Mouse (Mus musculus) lung, embryonic 16.5 days (tissue): ENCODE measurements at regions not wholly inside any gene's neighbourhood (a gene's known extent, or its start where the extent isn't known, plus 50 kb on each side); places are given as distances from the start of the nearest gene placed in this dataset.

Source experiments
- ATAC-seq: fragments of 200-750 bp; cut with Nextera tagmentation; 2 replicates; pipeline ENCODE4 v1.8.0; 2017; ENCODE audit warnings: low read depth, mild to moderate bottlenecking, moderate library complexity
- H3K27ac ChIP-seq: fragments of 300-500 bp; sonication (generic); 2 replicates; pipeline ENCODE4 v1.5.1; 2014; ENCODE audit warnings: mild to moderate bottlenecking, control low read depth, low read length
- H3K27me3 ChIP-seq: fragments of 300-500 bp; sonication (generic); 2 replicates; pipeline ENCODE4 v1.6.1; 2014; ENCODE audit warnings: low read depth, low read length, mixed read lengths; ENCODE audit not compliant: control insufficient read depth, insufficient read depth
- H3K36me3 ChIP-seq: fragments of 300-500 bp; sonication (generic); 2 replicates; pipeline ENCODE4 v1.6.1; 2014; ENCODE audit warnings: low read length; ENCODE audit not compliant: control insufficient read depth, insufficient read depth
- H3K4me1 ChIP-seq: fragments of 300-500 bp; sonication (generic); replicated peaks from 2 replicates; pipeline ENCODE4 v1.6.1; 2014; ENCODE audit warnings: low read length, mixed read lengths; ENCODE audit not compliant: control insufficient read depth, insufficient read depth
- H3K4me2 ChIP-seq: fragments of 300-500 bp; sonication (generic); 2 replicates; pipeline ENCODE4 v1.6.1; 2014; ENCODE audit warnings: low read depth, low read length, control low read depth
- H3K4me3 ChIP-seq: fragments of 300-500 bp; sonication (generic); 2 replicates; pipeline ENCODE4 v1.5.1; 2014; ENCODE audit warnings: mild to moderate bottlenecking, low read length, control low read depth
- H3K9ac ChIP-seq: fragments of 300-500 bp; sonication (generic); 2 replicates; pipeline ENCODE4 v1.6.1; 2014; ENCODE audit warnings: low read length, control low read depth
- H3K9me3 ChIP-seq: fragments of 300-500 bp; sonication (generic); 2 replicates; pipeline ENCODE4 v1.6.1; 2016; ENCODE audit warnings: low read length; ENCODE audit not compliant: control insufficient read depth
- WGBS: fragments of 180-500 bp; shearing (Covaris S2); extraction: QIAGEN DNeasy Blood & Tissue Kit; methylation state at CpG from one replicate; pipeline ENCODE4 v1.1.7; 2014; 5-methylcytosine and 5-hydroxymethylcytosine counted together

- ATAC-seq: no peak
- H3K4me2 ChIP-seq: no peak overlapping the region
- no peak overlapping the region for H3K9ac ChIP-seq
- H3K4me1 ChIP-seq: no peaks in the 10 kb centered on the region
- no peaks in the 10 kb centered on the region for H3K36me3 ChIP-seq
- 61% methylated on average over 9 of the region's 9 CpGs for WGBS
- H3K27ac ChIP-seq: no peak overlapping the region
- H3K4me3 ChIP-seq: no peak overlapping the region
- H3K27me3 ChIP-seq: no peaks in the 10 kb centered on the region
- no peaks in the 10 kb centered on the region for H3K9me3 ChIP-seq
Observed at GRCm38 (mm10) chr13:45239153-45239552, 150.4 kb upstream of the Mylip start.

- no peaks in the 10 kb centered on the region for H3K27me3 ChIP-seq
- no peak overlapping the region for H3K4me2 ChIP-seq
- no peak overlapping the region for H3K4me3 ChIP-seq
- no peaks in the 10 kb centered on the region for H3K36me3 ChIP-seq
- no peak overlapping the region for H3K27ac ChIP-seq
- no peak for ATAC-seq
- 83% methylated on average over 13 of the region's 13 CpGs for WGBS
- no peaks in the 10 kb centered on the region for H3K9me3 ChIP-seq
- H3K4me1 ChIP-seq: no peaks in the 10 kb centered on the region
- H3K9ac ChIP-seq: no peak overlapping the region
Observed at GRCm38 (mm10) chr13:45240009-45240653, 149.4 kb upstream of the Mylip start.

GRCm38 (mm10) chr13:45242261-45242660, 147.3 kb upstream of the Mylip start:
- Histone ChIP-seq H3K36me3 (no peaks in the 10 kb centered on the region), H3K27ac (no peak overlapping the region), H3K4me3 (no peak overlapping the region), H3K9ac (no peak overlapping the region), H3K9me3 (no peaks in the 10 kb centered on the region), H3K27me3 (no peaks in the 10 kb centered on the region), H3K4me2 (no peak overlapping the region), H3K4me1 (no peaks in the 10 kb centered on the region)
- ATAC-seq: no peak
- WGBS: 78% methylated on average over 3 of the region's 3 CpGs

GRCm38 (mm10) chr13:45242750-45243149, 146.8 kb upstream of the Mylip start:
- WGBS: 75% methylated on average over 12 of the region's 12 CpGs
- H3K4me2 ChIP-seq: no peak overlapping the region
- no peak overlapping the region for H3K9ac ChIP-seq
- no peaks in the 10 kb centered on the region for H3K9me3 ChIP-seq
- H3K4me3 ChIP-seq: no peak overlapping the region
- no peaks in the 10 kb centered on the region for H3K4me1 ChIP-seq
- no peaks in the 10 kb centered on the region for H3K27me3 ChIP-seq
- no peak overlapping the region for H3K27ac ChIP-seq
- no peaks in the 10 kb centered on the region for H3K36me3 ChIP-seq
- no peak for ATAC-seq

- Histone ChIP-seq H3K4me3 (no peak overlapping the region), H3K27ac (no peak overlapping the region), H3K4me1 (no peaks in the 10 kb centered on the region), H3K36me3 (no peaks in the 10 kb centered on the region), H3K9ac (no peak overlapping the region), H3K4me2 (no peak overlapping the region), H3K9me3 (no peaks in the 10 kb centered on the region), H3K27me3 (no peaks in the 10 kb centered on the region)
- whole genome bisulfite sequencing: 57% methylated on average over 5 of the region's 5 CpGs
- ATAC-seq: no peak
Observed at GRCm38 (mm10) chr13:45245651-45246050, 143.9 kb upstream of the Mylip start.

GRCm38 (mm10) chr13:45246341-45246740, 143.2 kb upstream of the Mylip start:
- Histone ChIP-seq H3K4me1 (no peaks in the 10 kb centered on the region), H3K4me3 (no peak overlapping the region), H3K27ac (no peak overlapping the region), H3K36me3 (no peaks in the 10 kb centered on the region), H3K9me3 (no peaks in the 10 kb centered on the region), H3K4me2 (no peak overlapping the region), H3K27me3 (no peaks in the 10 kb centered on the region), H3K9ac (no peak overlapping the region)
- no peak for ATAC-seq
- WGBS: 38% methylated on average over 2 of the region's 2 CpGs

GRCm38 (mm10) chr13:45250028-45250427, 139.5 kb upstream of the Mylip start:
- H3K36me3 ChIP-seq: no peaks in the 10 kb centered on the region
- ATAC-seq: no peak
- no peak overlapping the region for H3K27ac ChIP-seq
- no peaks in the 10 kb centered on the region for H3K27me3 ChIP-seq
- 41% methylated on average over 1 of the region's 1 CpGs for WGBS
- H3K4me3 ChIP-seq: no peak overlapping the region
- H3K9ac ChIP-seq: no peak overlapping the region
- H3K9me3 ChIP-seq: no peaks in the 10 kb centered on the region
- no peak overlapping the region for H3K4me2 ChIP-seq
- H3K4me1 ChIP-seq: no peaks in the 10 kb centered on the region

GRCm38 (mm10) chr13:45251068-45251467, 138.5 kb upstream of the Mylip start:
- no peaks in the 10 kb centered on the region for H3K9me3 ChIP-seq
- no peak overlapping the region for H3K4me3 ChIP-seq
- ATAC-seq: no peak
- H3K36me3 ChIP-seq: no peaks in the 10 kb centered on the region
- no peaks in the 10 kb centered on the region for H3K4me1 ChIP-seq
- H3K4me2 ChIP-seq: no peak overlapping the region
- 37% methylated on average over 3 of the region's 3 CpGs for WGBS
- no peak overlapping the region for H3K27ac ChIP-seq
- H3K27me3 ChIP-seq: no peaks in the 10 kb centered on the region
- H3K9ac ChIP-seq: no peak overlapping the region

- 28% methylated on average over 3 of the region's 3 CpGs for WGBS
- Histone ChIP-seq H3K27me3 (no peaks in the 10 kb centered on the region), H3K27ac (no peak overlapping the region), H3K9ac (no peak overlapping the region), H3K9me3 (no peaks in the 10 kb centered on the region), H3K4me1 (no peaks in the 10 kb centered on the region), H3K4me2 (no peak overlapping the region), H3K4me3 (no peak overlapping the region), H3K36me3 (no peaks in the 10 kb centered on the region)
- no peak for ATAC-seq
Observed at GRCm38 (mm10) chr13:45252126-45252525, 137.4 kb upstream of the Mylip start.

GRCm38 (mm10) chr13:45253221-45253620, 136.3 kb upstream of the Mylip start:
- 59% methylated on average over 2 of the region's 2 CpGs for WGBS
- no peaks in the 10 kb centered on the region for H3K36me3 ChIP-seq
- no peaks in the 10 kb centered on the region for H3K4me1 ChIP-seq
- no peak overlapping the region for H3K9ac ChIP-seq
- no peak overlapping the region for H3K27ac ChIP-seq
- no peaks in the 10 kb centered on the region for H3K9me3 ChIP-seq
- no peak overlapping the region for H3K4me2 ChIP-seq
- H3K4me3 ChIP-seq: no peak overlapping the region
- ATAC-seq: no peak
- H3K27me3 ChIP-seq: no peaks in the 10 kb centered on the region
